Mouse (Mus musculus) liver, adult 2 months (tissue): ENCODE results near the gene Phc2. TPM values are rescaled to one million over a fixed set of nuclear protein-coding genes. Genes with fewer than 3 reads are reported as not detected.

Experiments used
- DNase-seq: peaks from one replicate; pipeline ENCODE4 v3.0.0-alpha.2; 2011; ENCODE audit warnings: low read depth, low spot score; ENCODE audit errors: extremely low read depth
- H3K27ac ChIP-seq: fragments of 200-500 bp; replicated peaks from 2 replicates; pipeline ENCODE4 v1.5.1; 2012; ENCODE audit warnings: low read depth, mild to moderate bottlenecking, control low read depth, inconsistent platforms, low read length; ENCODE audit not compliant: insufficient read depth
- H3K27me3 ChIP-seq: fragments of 200-500 bp; 2 replicates; pipeline ENCODE4 v1.6.1; 2012; ENCODE audit warnings: mild to moderate bottlenecking, moderate library complexity, low read length, inconsistent platforms; ENCODE audit not compliant: control insufficient read depth, insufficient read depth
- H3K36me3 ChIP-seq: fragments of 200-500 bp; 2 replicates; pipeline ENCODE4 v1.6.1; 2012; ENCODE audit warnings: low read length, inconsistent platforms; ENCODE audit not compliant: control insufficient read depth, insufficient read depth
- H3K4me1 ChIP-seq: fragments of 200-500 bp; 2 replicates; pipeline ENCODE4 v1.6.1; 2011; ENCODE audit warnings: low read length; ENCODE audit not compliant: control insufficient read depth, insufficient read depth
- H3K4me3 ChIP-seq: fragments of 200-500 bp; 2 replicates; pipeline ENCODE4 v1.5.1; 2011; ENCODE audit warnings: low read depth, mild to moderate bottlenecking, control low read depth, low read length, moderate library complexity; ENCODE audit not compliant: insufficient read depth
- H3K79me2 ChIP-seq: fragments of 200-500 bp; 2 replicates; pipeline ENCODE4 v1.6.1; 2012; ENCODE audit warnings: inconsistent platforms, mild to moderate bottlenecking, low read length, moderate library complexity; ENCODE audit not compliant: control insufficient read depth, insufficient read depth
- H3K9ac ChIP-seq: fragments of 200-500 bp; 2 replicates; pipeline ENCODE4 v1.6.1; 2012; ENCODE audit warnings: low read depth, mild to moderate bottlenecking, control low read depth, inconsistent platforms, low read length
- CTCF ChIP-seq: fragments of 200-500 bp; IDR thresholded peaks from 2 replicates; pipeline ENCODE4 v1.5.1; 2011; ENCODE audit warnings: low read depth, low read length, control low read depth
- POLR2A ChIP-seq: fragments of 200-500 bp; IDR thresholded peaks from 2 replicates; pipeline ENCODE4 v1.6.1; 2011; ENCODE audit warnings: low read length, control low read depth; ENCODE audit not compliant: insufficient read depth; ENCODE audit errors: extremely low read depth
- WGBS: fragments of 180-500 bp; shearing (Covaris S2); methylation state at CpG from one replicate; pipeline ENCODE4 v1.1.7; 2018; 5-methylcytosine and 5-hydroxymethylcytosine counted together
- polyA plus RNA-seq: library from polyadenylated mRNA; depleted of rRNA; stranded (reverse); fragments of >200 nt; gene quantifications from 2 replicates; pipeline ENCODE4 v1.2.3, GENCODE M21; 2012
- total RNA-seq: library from RNA; depleted of rRNA; stranded (reverse); fragments of >200 nt; gene quantifications from 2 replicates; pipeline ENCODE4 v1.2.3, GENCODE M21; 2014

Phc2 gene
- total and polyA plus RNA-seq, 2 experiments: 7.7 to 28.7 TPM

- TF ChIP-seq POLR2A (no peak), CTCF (no peak)
- Histone ChIP-seq H3K79me2 (no peaks in the 10 kb centered on the region), H3K27ac (no peak overlapping the region), H3K4me1 (no peaks in the 10 kb centered on the region), H3K36me3 (no peaks in the 10 kb centered on the region), H3K27me3 (no peaks in the 10 kb centered on the region), H3K9ac (no peak overlapping the region), H3K4me3 (no peak overlapping the region)
- no peak for DNase-seq
- 79% methylated on average over 14 of the region's 14 CpGs for WGBS
Observed at GRCm38 (mm10) chr4:128715241-128716204, 61.0 kb downstream of the Phc2 start.

- Histone ChIP-seq H3K27ac (no peak overlapping the region), H3K9ac (no peak overlapping the region), H3K4me3 (no peak overlapping the region), H3K27me3 (no peaks in the 10 kb centered on the region), H3K36me3 (no peaks in the 10 kb centered on the region), H3K79me2 (no peaks in the 10 kb centered on the region), H3K4me1 (no peaks in the 10 kb centered on the region)
- no peak for DNase-seq
- 64% methylated on average over 4 of the region's 4 CpGs for WGBS
- no peak for TF ChIP-seq CTCF
Observed at GRCm38 (mm10) chr4:128716279-128716678, 61.8 kb downstream of the Phc2 start.

DNA sequence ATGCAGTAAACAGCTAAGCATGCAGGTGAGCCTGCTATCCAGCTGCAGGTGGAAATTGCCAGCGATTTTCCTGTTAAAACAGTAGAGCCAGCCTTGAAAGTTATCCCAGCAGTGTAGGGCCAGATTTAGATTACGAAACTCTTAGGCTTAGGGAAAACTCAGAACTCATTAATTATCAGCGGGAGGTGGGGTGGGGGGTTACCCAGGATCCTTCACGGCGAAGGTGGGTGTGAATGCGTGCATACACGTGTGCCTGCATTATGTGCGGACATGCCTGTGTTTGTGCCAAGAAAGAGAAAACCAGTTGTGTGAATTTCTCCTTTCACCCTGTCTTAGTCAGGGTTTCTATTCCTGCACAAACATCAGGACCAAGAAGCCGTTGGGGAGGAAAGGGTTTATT is 62.2 kb downstream of the Phc2 start:
- H3K79me2 ChIP-seq: no peaks in the 10 kb centered on the region
- WGBS: 81% methylated on average over 9 of the region's 9 CpGs
- H3K27me3 ChIP-seq: no peaks in the 10 kb centered on the region
- no peak overlapping the region for H3K9ac ChIP-seq
- no peak for DNase-seq
- H3K4me1 ChIP-seq: no peaks in the 10 kb centered on the region
- no peak overlapping the region for H3K27ac ChIP-seq
- no peak overlapping the region for H3K4me3 ChIP-seq
- no peaks in the 10 kb centered on the region for H3K36me3 ChIP-seq
- TF ChIP-seq CTCF (no peak), POLR2A (no peak)

GRCm38 (mm10) chr4:128720110-128720509 is 65.6 kb downstream of the Phc2 start:
- peak; percentile 47 for DNase-seq
- Histone ChIP-seq H3K27ac (no peak overlapping the region), H3K79me2 (no peaks in the 10 kb centered on the region), H3K36me3 (no peaks in the 10 kb centered on the region), H3K9ac (no peak overlapping the region), H3K27me3 (no peaks in the 10 kb centered on the region), H3K4me3 (no peak overlapping the region), H3K4me1 (no peaks in the 10 kb centered on the region)
- TF ChIP-seq POLR2A (no peak), CTCF (no peak)
- WGBS: 19% methylated on average over 5 of the region's 5 CpGs

DNA sequence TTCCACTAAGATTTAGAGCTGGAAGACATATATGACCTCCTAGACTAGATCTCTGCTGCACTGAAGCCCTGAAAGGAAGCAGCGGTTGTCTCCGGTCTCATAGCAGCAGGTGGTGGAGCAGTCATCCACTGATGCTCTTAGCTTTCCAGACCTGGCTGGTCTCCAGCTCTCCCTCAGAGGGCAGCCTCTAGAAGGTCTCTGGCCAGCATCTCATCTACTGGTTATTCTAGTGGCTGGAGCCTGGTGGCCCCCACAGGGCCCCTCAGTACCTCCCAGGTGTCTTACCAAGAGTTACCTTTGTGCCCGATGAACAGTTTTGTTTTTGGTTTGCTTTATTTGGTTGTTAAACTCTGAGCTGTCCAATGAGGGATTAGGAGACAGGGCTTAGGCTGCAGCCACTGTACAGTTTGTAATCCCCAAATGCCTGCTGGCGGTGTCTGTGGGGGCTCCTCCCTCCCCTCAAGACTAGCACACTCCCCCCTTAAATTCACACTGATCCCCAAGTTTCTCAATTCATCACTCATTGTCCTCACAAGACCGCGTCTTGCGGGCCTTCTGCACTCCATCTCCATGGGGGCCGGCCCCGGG is 66.7 kb downstream of the Phc2 start:
- no peak for DNase-seq
- no peaks in the 10 kb centered on the region for H3K27me3 ChIP-seq
- no peaks in the 10 kb centered on the region for H3K36me3 ChIP-seq
- TF ChIP-seq POLR2A (no peak), CTCF (no peak)
- no peak overlapping the region for H3K27ac ChIP-seq
- H3K4me1 ChIP-seq: no peaks in the 10 kb centered on the region
- no peaks in the 10 kb centered on the region for H3K79me2 ChIP-seq
- 92% methylated on average over 9 of the region's 9 CpGs for WGBS
- H3K9ac ChIP-seq: no peak overlapping the region
- no peak overlapping the region for H3K4me3 ChIP-seq

GRCm38 (mm10) chr4:128721761-128722160 is 67.3 kb downstream of the Phc2 start:
- 85% methylated on average over 4 of the region's 4 CpGs for WGBS
- H3K79me2 ChIP-seq: no peaks in the 10 kb centered on the region

More at GRCm38 (mm10) chr4:128721761-128722160, 67.3 kb downstream of the Phc2 start:
- Histone ChIP-seq H3K4me3 (no peak overlapping the region), H3K9ac (no peak overlapping the region), H3K27me3 (no peaks in the 10 kb centered on the region), H3K4me1 (peaks cover under 1% of the 10 kb centered on the region; the same call in 1 of the 2 replicates), H3K36me3 (no peaks in the 10 kb centered on the region), H3K27ac (no peak overlapping the region)
- TF ChIP-seq POLR2A (no peak), CTCF (no peak)
- no peak for DNase-seq
